Mouse (Mus musculus): ENCODE results near the gene Rcc2.

Gene Rcc2

GRCm38 (mm10) chr4:140700269-140701018 is at the start of gene Rcc2:
Gene Rcc2 (plus strand): TSS chr4:140700541.
- no peak for DNase-seq

GRCm38 (mm10) chr4:140653835-140654583 is 46.3 kb upstream of the Rcc2 start:
- DNase-seq, result no peak

GRCm38 (mm10) chr4:140654798-140655197 is 45.5 kb upstream of the Rcc2 start:
- DNase-seq, result no peak

DNA sequence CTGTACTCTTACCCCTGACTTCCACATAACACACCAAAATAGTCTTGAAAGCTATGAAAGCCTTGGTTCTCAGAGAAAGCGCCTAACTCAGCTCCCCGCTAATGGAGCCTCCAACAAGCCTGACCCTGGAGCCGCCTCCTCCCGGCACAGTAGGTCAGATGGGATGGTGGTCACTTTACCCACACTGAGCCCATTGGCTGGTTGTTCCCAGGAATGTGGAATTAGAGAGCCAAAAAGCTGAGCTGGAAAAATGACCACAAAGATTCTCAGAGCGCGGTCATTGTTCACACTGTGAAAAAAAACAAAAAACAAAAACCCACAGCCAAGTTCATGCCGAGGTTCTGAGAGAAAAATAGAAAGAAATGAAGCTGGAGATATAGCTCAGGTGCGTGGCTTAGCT is 43.8 kb upstream of the Rcc2 start:
- no peak for DNase-seq

DNA sequence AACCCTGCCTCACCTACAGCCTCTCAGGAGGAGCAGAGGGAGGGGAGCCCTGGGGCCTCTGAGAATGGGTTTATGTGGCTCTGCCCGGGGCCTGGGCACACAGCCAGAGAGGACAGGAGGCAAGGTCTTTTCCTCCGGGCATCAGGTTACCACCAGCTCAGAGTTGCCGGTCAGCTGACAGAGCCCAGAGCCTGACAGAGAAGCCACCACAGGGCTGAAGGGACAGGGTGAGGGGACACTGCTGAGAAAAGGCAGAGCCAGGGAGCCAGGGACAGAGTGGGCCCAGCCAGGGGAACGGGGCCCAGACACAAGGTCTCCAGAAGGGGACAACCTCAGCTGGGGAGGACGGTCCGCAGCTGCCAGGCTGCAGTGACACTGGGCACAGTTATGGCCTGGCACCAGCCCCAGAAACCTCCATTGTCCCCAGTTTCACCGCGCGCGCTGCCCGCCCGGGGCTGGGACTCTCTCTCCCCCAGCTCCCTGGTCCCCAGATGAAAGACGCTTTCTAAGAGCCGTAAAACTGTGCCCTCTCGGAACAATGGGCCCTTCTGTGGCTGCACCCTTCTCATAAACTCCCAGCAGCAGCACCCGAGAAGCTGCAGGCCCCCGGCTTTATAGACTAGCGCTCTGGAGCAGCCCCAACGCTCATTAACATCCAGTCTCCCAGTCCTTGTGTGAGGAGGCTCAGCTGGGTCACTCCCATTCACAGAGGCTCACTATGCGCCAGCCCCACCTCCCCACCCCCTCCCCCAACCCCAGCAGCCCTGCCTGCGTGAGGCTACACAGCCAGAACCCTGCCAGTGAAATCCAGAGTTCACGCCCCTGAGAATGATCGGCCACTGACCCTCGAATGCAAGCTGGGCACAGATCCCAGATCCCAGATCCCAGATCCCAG is 42.4 kb upstream of the Rcc2 start:
- peak; percentile 63 to 75 for DNase-seq

GRCm38 (mm10) chr4:140661406-140662022 is 38.8 kb upstream of the Rcc2 start:
- no peak for DNase-seq

GRCm38 (mm10) chr4:140662453-140662852 is 37.9 kb upstream of the Rcc2 start:
- DNase-seq, result no peak

DNA sequence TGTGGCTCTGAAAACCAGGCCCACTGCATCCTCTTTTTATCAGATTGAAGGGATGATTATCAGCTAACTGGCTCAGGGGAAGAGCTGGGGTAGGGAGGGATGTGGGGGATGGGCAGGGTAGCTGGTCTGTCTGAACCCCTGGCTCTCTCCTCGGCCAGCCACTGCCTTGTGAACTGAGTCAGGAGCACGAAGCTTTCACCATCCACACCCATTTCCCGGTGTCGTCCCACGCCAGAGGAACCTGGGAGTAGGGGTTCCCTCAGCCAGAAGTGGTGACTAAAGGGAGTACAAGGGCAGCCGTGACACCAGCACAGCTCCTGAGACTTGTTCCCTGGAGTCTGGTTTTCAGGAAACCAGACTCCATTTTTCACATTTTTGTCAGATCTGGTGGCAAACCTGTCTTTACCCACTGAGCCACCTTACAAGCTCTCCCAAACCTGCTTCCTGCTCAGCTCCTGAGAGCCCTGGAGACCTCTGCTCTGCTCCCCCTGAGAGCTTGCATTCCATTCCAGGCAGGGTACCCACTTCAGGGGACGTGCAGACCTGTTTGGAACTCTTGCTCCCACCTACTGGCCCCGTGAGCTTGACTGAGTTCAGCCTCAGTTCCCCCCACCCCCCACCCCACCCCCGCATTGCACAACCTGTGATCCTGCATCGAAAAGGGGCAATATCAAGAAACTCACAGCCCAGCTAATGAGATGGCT is 37.3 kb upstream of the Rcc2 start:
- DNase-seq, result no peak

GRCm38 (mm10) chr4:140665053-140665452 is 35.3 kb upstream of the Rcc2 start:
- no peak for DNase-seq

GRCm38 (mm10) chr4:140665760-140666159 is 34.6 kb upstream of the Rcc2 start, which contains the start of gene Arhgef10l:
Gene Arhgef10l (minus strand): TSS chr4:140666012.
- DNase-seq, result peak; percentile 59 to 60

GRCm38 (mm10) chr4:140667802-140668201 is 32.5 kb upstream of the Rcc2 start:
- no peak for DNase-seq

DNA sequence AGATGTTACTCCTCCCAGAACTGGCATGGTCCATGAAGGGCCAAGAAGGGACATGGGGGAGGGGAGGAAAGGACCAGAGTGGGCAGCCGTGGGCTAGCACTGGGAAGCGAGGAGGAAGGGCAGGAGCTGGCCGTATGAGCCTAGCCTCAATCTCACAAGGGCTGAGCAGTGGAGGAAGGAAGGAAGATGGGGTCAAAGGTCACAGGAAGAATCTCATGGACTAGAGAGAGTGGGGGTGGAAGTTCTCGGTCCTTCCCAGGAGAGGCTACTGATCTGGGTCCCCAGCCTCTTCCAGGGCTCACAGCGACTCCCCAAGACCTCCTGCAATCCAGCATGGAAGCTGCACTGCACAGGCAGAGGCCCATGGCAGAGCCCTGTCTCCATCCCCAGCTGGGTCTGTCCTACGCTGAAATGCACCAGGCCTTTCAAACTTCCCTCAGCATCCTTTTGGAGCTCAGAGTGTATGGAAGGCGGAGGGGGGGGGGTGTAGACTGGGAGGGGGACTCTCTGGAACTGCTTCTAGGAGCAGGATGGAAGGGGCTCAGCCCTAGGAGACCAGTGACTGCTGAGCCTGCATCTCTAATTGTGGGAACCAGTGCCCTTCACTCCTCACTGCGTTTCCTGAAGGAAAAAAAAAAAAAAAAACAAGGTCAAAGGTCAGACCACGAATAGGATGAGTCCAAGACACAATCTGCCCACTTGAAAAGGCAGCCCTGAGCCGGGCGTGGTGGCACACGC is 26.6 kb upstream of the Rcc2 start:
- no peak for DNase-seq

- peak; percentile 89 to 95 for DNase-seq
Observed at GRCm38 (mm10) chr4:140674345-140674926, 25.9 kb upstream of the Rcc2 start.

DNA sequence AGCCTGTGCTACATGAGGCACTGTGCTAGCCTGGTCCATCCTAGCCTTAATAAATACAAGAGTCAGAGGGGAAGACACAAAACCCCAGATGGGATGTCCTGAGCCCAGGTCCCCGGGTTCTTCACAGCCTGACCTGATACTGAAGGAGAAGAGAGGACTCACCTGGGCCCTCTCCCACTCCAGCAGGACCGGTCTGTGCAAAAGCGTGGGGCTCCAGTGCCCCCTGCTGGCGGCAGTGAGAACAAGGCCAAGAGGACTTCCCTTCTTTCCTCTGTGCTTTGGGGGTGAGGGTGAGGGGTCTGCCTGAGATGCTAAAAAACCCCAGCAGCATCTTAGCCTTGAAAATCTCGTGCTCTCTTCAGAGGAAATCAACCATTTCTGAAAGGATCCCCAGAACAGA is 21.3 kb upstream of the Rcc2 start:
- peak; percentile 74 to 80 for DNase-seq

DNA sequence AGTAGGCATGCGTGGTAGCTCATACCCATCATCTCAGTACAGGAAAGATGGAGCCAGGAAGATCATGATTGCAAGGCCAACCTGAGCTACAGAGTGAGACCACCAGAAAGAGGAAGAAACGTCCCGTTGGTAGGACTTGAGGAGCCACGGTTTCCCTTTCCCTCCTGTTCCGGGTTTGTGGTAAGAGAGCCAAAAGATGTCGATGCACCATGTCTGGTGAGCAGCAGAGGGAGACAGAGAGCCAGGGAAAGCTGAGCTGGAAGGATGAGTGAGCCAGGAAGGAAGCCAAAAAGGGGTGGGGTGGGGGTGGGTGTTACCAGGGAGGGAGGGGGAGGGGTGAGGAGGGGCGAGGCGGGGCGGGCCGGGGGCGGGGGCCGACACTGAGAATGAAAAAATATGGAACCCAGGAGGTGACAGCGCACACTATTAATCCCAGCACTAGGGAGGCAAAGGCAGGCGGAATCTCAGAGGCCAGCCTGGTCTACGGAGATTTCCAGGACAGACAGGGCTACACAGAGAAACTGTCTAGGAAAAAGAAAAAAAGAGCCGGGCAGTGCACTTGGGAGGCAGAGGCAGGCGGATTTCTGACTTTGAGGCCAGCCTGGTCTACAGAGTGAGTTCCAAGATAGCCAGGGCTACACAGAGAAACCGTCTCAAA is 20.5 kb upstream of the Rcc2 start:
- peak; percentile 90 to 94 for DNase-seq

- DNase-seq, result no peak
Observed at GRCm38 (mm10) chr4:140680731-140681397, 19.5 kb upstream of the Rcc2 start.

GRCm38 (mm10) chr4:140683608-140684007 is 16.7 kb upstream of the Rcc2 start:
- DNase-seq, result no peak

DNA sequence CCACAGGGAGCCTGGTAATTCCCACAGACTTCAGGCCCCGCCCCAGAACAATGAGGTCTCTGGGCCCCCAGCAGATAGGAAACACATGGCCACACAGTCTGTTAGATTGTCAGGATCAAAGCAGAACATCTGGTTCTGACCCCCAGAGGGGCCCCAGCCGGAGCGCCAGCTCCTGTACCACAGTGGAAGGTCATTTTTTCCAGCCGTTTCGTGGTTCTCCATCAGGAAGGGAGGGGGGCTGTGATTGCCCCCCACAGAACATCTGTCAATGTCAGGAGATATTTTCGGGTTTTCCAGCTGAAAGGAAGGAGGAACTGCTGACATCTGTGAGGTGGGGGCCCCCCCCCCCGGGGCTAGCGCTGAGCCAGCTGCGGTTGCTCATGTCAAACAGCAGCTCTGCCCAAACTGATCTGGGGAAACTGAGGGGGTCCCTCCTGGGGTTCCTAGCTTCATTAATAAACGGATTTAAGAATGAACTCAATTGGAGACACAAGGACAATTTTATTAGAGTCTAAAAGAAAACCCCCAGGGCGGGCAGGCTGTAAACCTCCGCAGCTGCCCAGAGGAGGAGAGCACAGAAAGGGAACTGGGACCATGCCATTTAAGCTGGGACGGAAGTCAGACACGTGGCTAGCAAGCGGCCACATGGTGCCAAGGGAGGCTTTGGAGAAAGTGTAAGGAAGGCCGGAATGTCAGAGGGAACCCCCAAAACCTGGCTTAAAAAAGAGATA is 16.0 kb upstream of the Rcc2 start:
- no peak for DNase-seq

- no peak for DNase-seq
Observed at GRCm38 (mm10) chr4:140684881-140685303, 15.4 kb upstream of the Rcc2 start.

All from cerebellum, postnatal 14 days (tissue).